Mouse (Mus musculus): Measurements from ENCODE around the gene Prss46. TPM values are rescaled to one million over a fixed set of nuclear protein-coding genes. Genes with fewer than 3 reads are reported as not detected.

The Prss46 gene
- total RNA-seq, 2 experiments from 2014 or later = 0.31 TPM; not detected in 1

GRCm38 (mm10) chr9:110895507-110895906 is 51.2 kb downstream of the Prss46 start:
- no peak for DNase-seq (ENCODE audit: low spot score in 2 of 2)

DNA sequence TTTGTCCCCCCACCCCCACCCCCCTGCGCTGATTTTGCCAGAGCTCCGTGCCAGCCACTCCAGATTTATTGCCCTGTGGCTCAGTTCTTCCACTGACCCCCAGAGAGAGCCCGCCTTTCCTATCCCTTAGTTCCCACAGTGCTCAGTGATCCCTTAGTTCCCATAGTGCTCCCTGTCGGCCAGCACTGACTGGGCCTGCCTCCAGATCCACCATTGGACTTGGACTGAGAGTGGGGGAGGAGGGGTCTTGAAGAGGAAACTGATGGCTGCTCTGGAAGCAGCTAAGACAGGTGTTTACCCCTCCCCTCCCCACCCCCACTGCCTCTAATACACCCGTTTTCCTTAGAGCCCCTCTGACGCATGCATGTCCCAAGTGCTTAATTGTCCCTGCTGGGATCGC is 51.7 kb downstream of the Prss46 start:
- DNase-seq (ENCODE audit: low spot score in 2 of 2) = no peak

DNA sequence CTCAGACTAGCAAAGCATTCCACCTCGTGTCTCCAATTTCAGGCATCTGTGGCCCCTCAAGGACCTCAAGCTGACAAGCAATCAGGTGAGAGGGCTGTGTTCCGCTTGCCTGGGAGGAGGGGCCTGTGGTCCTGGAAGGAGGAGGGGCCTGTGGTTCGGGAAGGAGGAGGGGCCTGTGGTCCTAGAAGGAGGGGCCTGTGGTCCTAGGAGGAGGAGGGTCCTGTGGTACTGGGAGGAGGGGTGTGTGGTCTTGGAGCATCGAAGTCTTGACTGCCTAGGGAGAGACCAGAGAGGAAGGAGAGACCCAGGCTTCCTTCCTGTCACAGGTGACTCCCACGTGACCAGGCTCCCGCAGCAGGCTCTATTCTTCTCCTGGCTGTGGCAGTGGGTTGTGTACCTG is 52.3 kb downstream of the Prss46 start:
- DNase-seq (ENCODE audit: low spot score in 2 of 2) = no peak

GRCm38 (mm10) chr9:110899451-110900008 is 55.2 kb downstream of the Prss46 start:
- no peak for DNase-seq (ENCODE audit: low spot score in 2 of 2)

GRCm38 (mm10) chr9:110901204-110901603 is 56.9 kb downstream of the Prss46 start:
- DNase-seq (ENCODE audit: low spot score in 2 of 2) = no peak

DNA sequence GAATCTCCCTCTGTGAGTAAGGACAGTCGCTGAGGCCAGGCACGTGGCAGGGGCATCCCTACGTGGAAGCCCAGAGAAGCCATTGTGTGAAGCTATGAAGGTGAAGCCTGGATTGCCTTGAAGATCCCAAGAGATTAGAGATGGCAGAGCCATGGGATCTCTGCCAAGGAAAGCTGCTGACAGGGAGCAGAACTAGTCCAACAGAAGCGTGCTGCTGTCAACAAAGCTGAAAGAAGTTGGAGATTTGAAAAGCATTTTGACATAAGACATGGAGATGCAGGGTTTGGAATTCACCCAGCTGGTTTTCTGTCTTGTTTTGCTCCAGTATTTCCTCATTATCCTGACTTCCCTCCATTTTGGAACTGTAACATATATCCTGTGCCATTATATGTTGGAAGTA is 58.0 kb downstream of the Prss46 start:
- DNase-seq (ENCODE audit: low spot score in 2 of 2) = no peak

Other genes with a start within 250 kb of the Prss46 start
- gene Nradd, start 220.1 kb upstream of the Prss46 start, total RNA-seq (2021) = 1 to 10 TPM; 2.1 to 2.6 TPM
- 1 to 10 TPM; 7.8 to 9.4 TPM for gene Nbeal2, start 190.3 kb upstream of the Prss46 start, total RNA-seq (2021)
- gene Ccdc12, start 188.0 kb upstream of the Prss46 start, total RNA-seq (2021) = 10 to 100 TPM; 40.1 to 47.1 TPM
- not detected for gene Myl3, start 102.6 kb upstream of the Prss46 start, total RNA-seq (2021)
- gene Pth1r, start 97.4 kb upstream of the Prss46 start, total RNA-seq (2021) = 1 to 10 TPM; 5.6 to 6.5 TPM
- gene Prss42, start 46.3 kb upstream of the Prss46 start, total RNA-seq (2021) = not detected
- not detected for gene Prss44, start 30.5 kb upstream of the Prss46 start, total RNA-seq (2021)
- gene Prss43, start 17.8 kb upstream of the Prss46 start, total RNA-seq (2021) = under 1 TPM; 0.21 to 0.55 TPM
- gene Prss45, start 9.9 kb upstream of the Prss46 start, total RNA-seq (2021) = under 1 TPM; 0.31 to 0.65 TPM
- under 1 TPM in 1 of 2 experiments, not detected in 1; 0.36 TPM for gene Prss50, start 13.5 kb downstream of the Prss46 start, total RNA-seq (2021)
- gene Als2cl, start 35.4 kb downstream of the Prss46 start, total RNA-seq (2021) = 10 to 100 TPM; 11.6 to 13.1 TPM
- 1 to 10 TPM; 1.8 to 2.0 TPM for gene Tmie, start 35.6 kb downstream of the Prss46 start, total RNA-seq (2021)
- not detected for gene Fam240a, start 72.4 kb downstream of the Prss46 start, total RNA-seq (2021)
- under 1 TPM; 0.37 to 0.57 TPM for gene Tdgf1, start 101.7 kb downstream of the Prss46 start, total RNA-seq (2021)
- 1 to 10 TPM; 2.0 to 2.6 TPM for gene Lrrc2, start 107.0 kb downstream of the Prss46 start, total RNA-seq (2021)
- under 1 TPM; 0.19 to 0.65 TPM for gene Rtp3, start 146.1 kb downstream of the Prss46 start, total RNA-seq (2021)
- gene Ltf, start 174.8 kb downstream of the Prss46 start, total RNA-seq (2021) = under 1 TPM; 0.32 to 0.74 TPM
- 1 to 10 TPM in 1 of 2 experiments, under 1 TPM in 1; 0.92 to 1.8 TPM for gene Ccrl2, start 213.0 kb downstream of the Prss46 start, total RNA-seq (2021)